Mouse (Mus musculus) adipose tissue, adult 10 weeks (tissue): ENCODE measurements around the gene Grhpr. TPM values are rescaled to one million over a fixed set of nuclear protein-coding genes. Genes with fewer than 3 reads are reported as not detected.

Source experiments
- polyA plus RNA-seq: library from polyadenylated mRNA; stranded (reverse); fragments of 350-450 nt; fragmentation: Illumina TruSeq; extraction: RNeasy Lipid Tissue Mini Kit (QIAGEN cat#74804); gene quantifications from one replicate; pipeline ENCODE4 v1.2.3, GENCODE M21; 2014; ENCODE audit warnings: low read depth, low replicate concordance

The Grhpr gene
- 67.6 TPM for polyA plus RNA-seq

GRCm38 (mm10) chr4:44981280-44981973, at the start of gene Grhpr:
Grhpr (plus strand) TSS chr4:44981395.

GRCm38 (mm10) chr4:45012105-45012975, 31.1 kb downstream of the Grhpr start, which contains the start of gene Zbtb5:
Zbtb5 (minus strand) TSS chr4:45012412.

DNA sequence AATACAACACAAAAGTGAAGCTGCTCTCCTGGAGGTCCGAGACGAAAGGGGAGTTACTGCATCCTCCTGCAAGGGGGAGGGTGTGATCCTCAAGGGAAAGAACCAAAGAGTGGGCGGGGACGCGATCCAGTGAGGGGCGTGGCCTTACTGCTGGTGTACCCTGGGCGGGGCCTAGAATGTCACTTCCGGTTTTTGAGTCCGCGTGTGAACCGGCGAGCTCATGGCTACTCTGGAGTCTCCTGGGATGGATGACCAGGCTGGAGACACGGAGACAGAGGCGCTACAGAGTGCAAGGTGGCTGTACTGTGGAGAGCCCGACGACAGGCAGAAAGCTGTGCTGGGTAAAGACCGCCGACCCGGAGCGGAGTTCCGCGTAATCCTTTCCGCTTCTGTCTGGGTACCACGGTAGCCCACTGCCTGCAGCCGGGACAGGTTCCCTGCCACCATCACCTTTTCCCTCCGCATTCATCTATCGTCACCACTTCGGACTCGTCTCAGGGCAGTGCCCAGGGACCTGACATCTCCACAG, 37.3 kb downstream of the Grhpr start, which contains the start of gene Polr1e:
Polr1e (plus strand) TSS at position 132 of the 529 bp plus-strand sequence.

Other genes starting within 250 kb of the Grhpr start
- gene Zcchc7, start 225.5 kb upstream of the Grhpr start, polyA plus RNA-seq = 37.6 TPM
- 10.9 TPM for gene Zbtb5, start 31.0 kb downstream of the Grhpr start, polyA plus RNA-seq
- gene Polr1e, start 37.2 kb downstream of the Grhpr start, polyA plus RNA-seq = 10.1 TPM
- 38.2 TPM for gene Fbxo10, start 103.2 kb downstream of the Grhpr start, polyA plus RNA-seq
- 71.0 TPM for gene Tomm5, start 126.7 kb downstream of the Grhpr start, polyA plus RNA-seq
- gene Frmpd1, start 203.5 kb downstream of the Grhpr start, polyA plus RNA-seq = 0.36 TPM